Mouse (Mus musculus) cerebellum, adult 2 months (tissue): ENCODE results near the gene Trim59.

Experiments used
- CTCF ChIP-seq: fragments of 200-500 bp; IDR thresholded peaks from 2 replicates; pipeline ENCODE4 v1.5.1; 2011; ENCODE audit warnings: low read depth, mild to moderate bottlenecking, control low read depth, low read length, moderate library complexity, borderline replicate concordance; ENCODE audit not compliant: insufficient read depth
- POLR2A ChIP-seq: fragments of 200-500 bp; IDR thresholded peaks from 2 replicates; pipeline ENCODE4 v1.6.1; 2011; ENCODE audit warnings: low read length, control low read depth, borderline replicate concordance; ENCODE audit not compliant: insufficient read depth

DNA sequence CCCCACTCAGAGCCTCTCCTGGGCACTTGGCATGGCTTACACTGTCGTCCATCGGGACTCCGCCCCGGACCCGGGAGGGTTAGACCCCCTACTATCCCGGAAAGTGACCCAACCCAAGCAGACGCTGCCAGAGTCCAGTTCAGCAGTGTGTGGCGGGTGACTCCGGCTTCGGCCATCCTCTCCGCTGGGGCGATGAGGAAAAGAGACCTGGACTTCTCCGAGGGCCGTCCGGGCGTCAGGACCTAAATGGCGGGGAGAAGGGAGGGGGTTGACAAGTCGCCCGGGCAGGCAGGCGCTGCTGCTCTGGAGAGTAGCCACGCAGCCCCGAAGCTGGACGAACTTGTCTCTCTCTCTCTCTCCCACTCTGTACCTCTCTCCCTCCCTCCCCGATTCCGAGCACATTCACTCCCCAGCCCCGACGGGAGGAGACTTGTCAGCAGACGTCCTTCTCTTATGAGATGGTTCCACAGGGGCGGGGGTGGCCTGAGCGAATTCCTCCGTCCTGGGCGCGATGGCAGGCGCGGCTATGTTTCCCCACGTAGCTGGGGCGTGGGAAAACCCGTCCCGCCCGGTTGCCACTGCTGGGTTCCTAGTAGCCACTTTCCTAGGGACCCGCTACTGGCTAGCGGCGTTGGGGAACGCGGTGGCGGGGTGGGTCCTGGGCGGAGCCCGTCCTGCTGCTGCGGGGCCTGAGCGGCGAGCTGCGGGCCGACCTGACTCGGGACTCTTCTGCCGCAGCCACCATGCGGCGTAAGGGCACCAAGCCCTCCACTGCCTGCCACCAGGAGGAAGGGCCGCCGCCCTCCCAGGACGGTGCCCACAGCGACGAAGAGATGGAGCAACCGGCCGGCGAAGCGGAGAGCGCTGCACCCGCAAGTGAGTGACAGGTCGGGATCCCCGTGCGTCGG is 39.0 kb downstream of the Trim59 start:
- TF ChIP-seq CTCF (no peak), POLR2A (no peak)
